Mouse (Mus musculus) cerebellum, adult 9-10 months (tissue): ENCODE data around the gene Gm10577.
A peak's percentile ranks its signal among the peaks of the same experiment; 100 is the strongest.

Experiments
- DNase-seq: peaks from one replicate; pipeline ENCODE4 v3.0.0; 2022

Gene Gm10577

GRCm38 (mm10) chr4:101020596-101020995 lies at the start of gene Gm10577:
Gene Gm10577, minus strand, starts transcription at chr4:101020696.
- DNase-seq: no peak

DNA sequence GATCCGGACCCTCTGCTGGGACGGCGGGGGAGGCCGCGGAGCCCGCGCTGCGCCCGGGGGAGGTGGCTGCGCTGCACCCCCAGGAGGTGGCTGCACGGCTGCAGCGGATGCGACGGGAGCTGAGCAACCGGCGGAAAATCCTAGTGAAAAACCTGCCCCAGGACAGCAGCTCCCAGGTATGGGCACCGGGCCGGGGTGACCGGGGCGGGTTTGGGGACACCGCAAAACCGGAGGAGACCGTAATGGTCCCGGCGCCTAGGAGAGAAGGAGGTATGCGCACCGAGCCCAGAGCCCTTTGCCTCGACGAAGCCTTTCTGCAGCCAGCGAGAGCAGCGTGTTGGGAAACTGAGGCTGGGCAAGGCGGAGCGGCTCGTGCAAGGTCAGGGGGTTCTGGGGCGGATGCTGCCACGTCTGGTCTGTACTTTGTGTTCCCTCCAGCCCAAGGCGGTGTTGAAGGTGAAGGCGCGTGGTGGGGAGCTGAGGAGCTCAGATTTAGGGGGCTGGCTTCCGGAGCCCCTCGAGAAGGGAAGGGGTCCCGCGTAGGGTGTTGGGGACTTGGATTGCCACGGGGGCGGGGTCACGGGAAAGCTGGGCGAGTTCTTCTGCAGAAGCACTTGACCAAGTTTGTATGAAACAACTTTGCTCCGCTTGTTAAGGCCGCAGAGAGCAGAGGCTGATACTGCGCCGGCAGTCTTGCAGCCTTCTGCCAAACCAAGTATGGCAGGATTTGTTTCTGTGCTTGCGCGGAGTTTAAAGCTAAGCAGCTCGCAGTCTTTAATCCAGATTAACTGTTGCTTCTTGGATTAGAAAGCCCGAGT lies 48.9 kb upstream of the Gm10577 start:
- DNase-seq: peak; percentile 3

DNA sequence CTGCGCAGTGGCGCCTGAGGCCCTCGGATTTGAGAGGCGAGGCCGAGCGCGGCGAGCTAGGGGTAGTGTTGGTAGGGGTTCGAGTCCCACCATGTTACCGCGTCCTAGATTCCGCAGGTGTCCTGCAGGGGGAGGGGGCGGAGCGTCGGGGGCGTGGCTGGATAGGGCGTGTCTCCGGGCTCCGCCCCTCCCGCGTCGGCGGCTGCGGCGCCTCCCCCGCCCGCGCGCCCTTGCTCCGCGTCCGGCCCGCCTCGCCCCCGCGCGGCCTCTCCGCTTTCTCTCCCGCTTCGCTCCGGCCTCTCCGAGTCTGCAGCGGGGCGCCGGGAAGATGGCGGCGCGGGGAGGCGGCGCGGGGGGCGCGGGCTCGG lies 48.3 kb upstream of the Gm10577 start, which contains the start of gene Raver2:
Gene Raver2 (plus strand): TSS at position 198 of the 368 bp plus-strand sequence.
- peak; percentile 5 for DNase-seq

GRCm38 (mm10) chr4:101066401-101066800 lies 45.9 kb upstream of the Gm10577 start:
- DNase-seq: no peak

GRCm38 (mm10) chr4:101062146-101062545 lies 41.6 kb upstream of the Gm10577 start:
- DNase-seq: no peak

DNA sequence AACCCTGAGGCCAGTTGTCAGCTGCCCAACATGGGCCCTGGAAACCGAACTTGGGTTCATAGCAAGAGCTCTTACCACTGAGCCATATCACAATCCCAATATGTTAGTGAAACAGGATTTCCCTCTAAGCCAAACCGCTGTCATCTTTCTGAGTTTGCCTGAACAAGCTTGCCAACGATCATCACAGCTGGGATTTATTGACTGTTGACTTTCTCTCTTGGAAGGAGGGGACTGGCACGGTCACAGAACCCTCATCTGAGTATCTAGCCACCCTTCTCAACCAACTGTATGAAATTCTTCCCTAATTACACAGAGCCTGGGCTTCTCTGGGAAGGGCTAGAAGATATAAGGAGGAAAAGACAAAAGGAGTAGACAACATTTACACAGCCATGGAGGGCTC lies 26.1 kb upstream of the Gm10577 start:
- no peak for DNase-seq

- DNase-seq: no peak
Observed at GRCm38 (mm10) chr4:101044149-101044548, 23.7 kb upstream of the Gm10577 start.

DNA sequence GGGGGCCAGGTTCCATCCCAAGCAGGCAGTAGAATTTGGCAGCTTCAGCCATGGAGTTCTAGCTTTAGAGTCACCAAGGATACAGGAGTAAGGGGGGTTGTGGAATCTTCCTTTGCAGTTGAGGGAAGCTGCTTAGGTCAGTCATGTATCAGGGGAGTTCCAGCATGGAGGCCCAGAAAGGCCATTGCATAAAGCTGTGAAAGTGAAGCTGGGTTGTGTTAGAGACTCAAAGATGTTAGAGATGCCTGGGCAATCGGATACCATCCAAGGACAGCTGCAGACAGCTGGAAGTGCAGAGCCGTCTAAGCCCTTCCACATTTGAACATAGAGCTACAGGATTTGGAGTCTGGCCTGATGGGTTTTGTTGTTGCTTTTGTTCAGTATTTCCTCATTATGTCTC lies 23.2 kb upstream of the Gm10577 start:
- no peak for DNase-seq

- no peak for DNase-seq
Observed at GRCm38 (mm10) chr4:101037156-101037555, 16.7 kb upstream of the Gm10577 start.

DNA sequence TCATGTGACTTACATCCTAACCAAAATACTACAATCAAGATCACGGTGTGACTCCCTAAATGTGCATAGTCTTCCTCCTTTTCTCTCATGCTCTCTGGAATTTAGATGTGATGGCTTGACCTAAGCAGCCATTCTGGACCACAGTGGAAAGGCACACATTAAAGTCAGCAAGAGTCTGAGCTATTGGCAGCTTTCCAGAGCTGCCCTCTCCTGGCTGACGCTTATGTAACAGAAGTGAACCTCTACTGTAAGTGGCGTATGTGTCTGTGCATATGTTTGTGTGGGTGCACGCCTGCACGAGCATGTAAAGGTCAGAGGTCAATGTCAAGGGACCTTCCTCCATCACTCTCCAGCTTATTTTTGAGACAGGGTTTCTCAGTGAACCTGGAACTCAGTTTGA lies 14.6 kb upstream of the Gm10577 start:
- no peak for DNase-seq

GRCm38 (mm10) chr4:101033047-101033446 lies 12.6 kb upstream of the Gm10577 start:
- no peak for DNase-seq

- DNase-seq: no peak
Observed at GRCm38 (mm10) chr4:101027852-101028411, 7.4 kb upstream of the Gm10577 start.

GRCm38 (mm10) chr4:101026995-101027394 lies 6.5 kb upstream of the Gm10577 start:
- no peak for DNase-seq

DNA sequence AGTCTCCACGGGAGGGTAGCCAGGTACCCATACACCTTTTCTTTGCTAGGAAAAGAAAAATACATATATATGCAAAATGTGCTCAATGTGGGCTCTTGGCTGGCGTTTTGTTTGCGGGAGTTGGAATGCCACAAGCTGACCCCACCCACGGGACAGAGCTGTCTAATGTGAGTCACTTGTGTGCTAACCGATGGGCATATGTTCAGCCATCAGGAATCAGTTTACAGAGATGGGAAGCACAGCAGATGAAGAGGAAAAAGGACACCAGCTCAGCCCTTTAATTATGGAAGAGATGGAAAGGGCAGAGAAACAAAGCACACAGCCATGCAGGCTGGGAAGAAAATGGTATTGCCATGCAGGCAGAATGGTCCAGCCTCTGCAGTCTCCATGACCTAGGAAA lies 6.1 kb upstream of the Gm10577 start:
- DNase-seq: no peak

GRCm38 (mm10) chr4:101017806-101018205 lies 2.7 kb downstream of the Gm10577 start:
- DNase-seq: no peak

DNA sequence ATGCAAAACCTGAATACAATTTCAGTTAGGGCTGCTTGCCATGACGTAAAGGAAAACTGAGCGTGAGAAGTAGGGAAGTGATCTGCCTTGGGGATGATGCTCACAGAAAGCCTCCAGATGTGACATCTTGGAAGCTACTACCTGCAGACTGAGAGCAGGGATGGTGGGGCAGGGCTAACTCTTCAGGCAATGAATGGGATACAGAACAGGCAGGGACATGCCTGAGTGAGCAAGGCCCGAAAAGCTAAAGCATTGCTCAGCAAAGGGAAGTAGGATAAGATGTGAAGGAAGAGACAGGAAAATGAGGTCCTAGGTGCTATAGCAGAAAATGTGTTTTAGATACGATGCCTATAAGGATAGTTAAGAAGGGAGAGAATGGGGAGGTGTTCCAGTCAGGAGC lies 11.4 kb downstream of the Gm10577 start:
- DNase-seq: no peak

GRCm38 (mm10) chr4:101008362-101008769 lies 12.1 kb downstream of the Gm10577 start:
- DNase-seq: no peak

GRCm38 (mm10) chr4:101002961-101003360 lies 17.5 kb downstream of the Gm10577 start:
- no peak for DNase-seq

- no peak for DNase-seq
Observed at GRCm38 (mm10) chr4:101001073-101001472, 19.4 kb downstream of the Gm10577 start.

DNA sequence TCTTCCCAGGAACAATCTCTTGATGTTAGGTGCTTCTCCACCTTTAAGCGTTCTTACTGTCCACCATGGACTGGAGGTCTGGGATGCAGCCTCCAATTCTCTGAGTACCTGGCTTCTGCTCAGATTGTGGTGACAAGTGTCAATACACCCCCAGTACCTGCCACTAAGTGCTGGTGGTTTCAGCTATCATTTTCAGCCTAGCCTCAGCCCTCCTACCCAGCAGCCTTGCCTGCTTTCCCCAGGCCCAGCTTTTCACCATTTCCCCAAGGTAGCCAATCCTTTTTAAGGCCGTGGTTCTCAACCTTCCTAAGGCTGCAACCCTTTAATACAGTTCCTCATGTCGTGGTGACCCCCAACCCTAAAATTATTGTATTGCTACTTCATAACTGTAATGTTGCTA lies 19.9 kb downstream of the Gm10577 start:
- no peak for DNase-seq

DNA sequence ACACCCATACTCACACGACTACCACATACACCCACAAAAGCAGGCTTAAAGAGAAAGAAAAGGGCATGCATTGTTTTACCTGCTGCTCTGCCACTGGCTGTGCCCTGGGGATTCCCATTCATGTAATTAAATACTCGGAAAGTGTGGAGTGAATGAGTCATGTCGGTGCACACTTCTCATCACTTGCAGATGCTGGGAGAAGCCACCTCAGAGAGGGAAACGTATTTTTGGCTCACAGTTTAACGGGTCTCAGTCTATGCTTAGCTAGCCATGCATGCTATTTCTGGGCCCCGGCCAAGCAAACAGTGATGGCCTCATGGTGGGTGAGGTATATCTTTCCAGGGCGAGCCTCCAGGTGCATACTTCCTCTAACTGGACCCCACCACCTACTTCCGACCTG lies 21.6 kb downstream of the Gm10577 start:
- DNase-seq: no peak

DNA sequence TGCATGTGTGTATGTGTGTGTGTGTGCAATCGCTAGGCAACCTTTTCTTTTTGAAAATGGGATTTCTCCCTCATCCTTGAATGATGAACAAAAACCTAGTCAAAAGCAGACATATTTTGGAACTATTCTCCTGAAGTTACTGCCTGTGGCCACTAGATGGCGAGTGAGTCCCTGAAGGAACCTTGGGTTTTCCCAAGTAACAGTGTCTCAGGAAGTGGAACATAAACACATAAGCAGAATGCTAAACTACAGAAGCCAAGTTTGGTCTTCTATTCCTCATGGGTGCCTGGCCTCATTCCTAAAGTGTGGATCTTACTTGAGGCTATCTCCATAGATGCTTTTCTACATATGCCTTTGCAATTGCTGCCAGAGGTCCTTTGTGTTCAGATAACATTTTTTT lies 22.4 kb downstream of the Gm10577 start:
- DNase-seq: peak; percentile 49

DNA sequence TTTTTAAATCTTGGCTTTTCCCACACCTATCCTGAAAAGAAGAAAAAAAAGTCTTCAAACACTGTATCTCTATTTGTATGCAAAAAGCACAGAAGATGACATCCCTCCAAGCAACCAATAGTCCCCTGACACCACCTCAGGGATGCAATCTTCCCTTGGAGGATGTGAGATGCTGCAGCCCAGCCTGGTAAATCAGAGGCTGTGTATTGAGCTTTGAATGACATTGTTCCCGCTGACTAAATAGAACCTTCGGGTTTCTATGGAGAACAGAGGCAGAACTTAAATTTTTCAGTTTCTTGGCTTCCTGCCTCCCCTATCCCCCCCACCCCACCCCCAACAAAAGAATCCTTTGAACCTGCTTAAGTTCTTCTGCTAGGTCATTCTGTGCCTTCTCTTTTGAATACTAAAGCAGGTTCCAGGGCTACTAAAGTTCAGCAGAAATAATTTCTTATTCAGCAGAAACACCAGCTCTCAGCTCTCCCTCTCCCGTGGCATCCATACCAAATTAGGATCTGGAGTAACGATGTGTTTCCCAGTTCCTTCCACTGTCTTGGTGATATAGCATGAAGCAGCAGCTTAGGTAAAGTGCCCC lies 24.3 kb downstream of the Gm10577 start:
- DNase-seq: no peak

GRCm38 (mm10) chr4:100995617-100996016 lies 24.9 kb downstream of the Gm10577 start:
- no peak for DNase-seq
